Mouse (Mus musculus) stomach, postnatal 0 days (tissue): ENCODE results near the gene Olfr709-ps1. TPM values are rescaled to one million over a fixed set of nuclear protein-coding genes. Genes with fewer than 3 reads are reported as not detected.
"Not testable (repeated sequence)": the region's sequence is repeated elsewhere in the genome, so short reads cannot be mapped to it uniquely, and the experiment has no call there.

ENCODE experiments used
- ATAC-seq: fragments of 200-750 bp; cut with Nextera tagmentation; 2 replicates; pipeline ENCODE4 v1.8.0; 2017; ENCODE audit not compliant: low FRiP score, low TSS enrichment
- DNase-seq: peaks from one replicate; pipeline ENCODE4 v3.0.0-alpha.2; 2016; ENCODE audit warnings: low spot score
- H3K27ac ChIP-seq: fragments of 300-500 bp; sonication (generic); replicated peaks from 2 replicates; pipeline ENCODE4 v1.5.1; 2014; ENCODE audit warnings: mild to moderate bottlenecking, control low read depth
- H3K27me3 ChIP-seq: fragments of 300-500 bp; sonication (generic); 2 replicates; pipeline ENCODE4 v1.6.1; 2014; ENCODE audit warnings: low read length; ENCODE audit not compliant: control insufficient read depth, insufficient read depth
- H3K36me3 ChIP-seq: fragments of 300-500 bp; sonication (generic); 2 replicates; pipeline ENCODE4 v1.6.1; 2014; ENCODE audit warnings: low read length, mixed read lengths; ENCODE audit not compliant: control insufficient read depth, insufficient read depth
- H3K4me1 ChIP-seq: fragments of 300-500 bp; sonication (generic); replicated peaks from 2 replicates; pipeline ENCODE4 v1.6.1; 2014; ENCODE audit warnings: antibody characterized with exemption; ENCODE audit not compliant: control insufficient read depth, insufficient read depth
- H3K4me2 ChIP-seq: fragments of 300-500 bp; sonication (generic); replicated peaks from 2 replicates; pipeline ENCODE4 v1.6.1; 2014; ENCODE audit warnings: low read depth, mild to moderate bottlenecking, control low read depth, moderate library complexity
- H3K4me3 ChIP-seq: fragments of 300-500 bp; sonication (generic); 2 replicates; pipeline ENCODE4 v1.5.1; 2014; ENCODE audit warnings: low read depth, low read length, control low read depth
- H3K9ac ChIP-seq: fragments of 300-500 bp; sonication (generic); 2 replicates; pipeline ENCODE4 v1.6.1; 2014; ENCODE audit warnings: mild to moderate bottlenecking, low read length, control low read depth, mixed read lengths
- H3K9me3 ChIP-seq: fragments of 300-500 bp; sonication (generic); 2 replicates; pipeline ENCODE4 v1.6.1; 2016; ENCODE audit warnings: low read length; ENCODE audit not compliant: control insufficient read depth
- CTCF ChIP-seq: IDR thresholded peaks from 2 replicates; pipeline ENCODE4 v1.5.1; 2016; ENCODE audit warnings: antibody characterized with exemption, low read depth, mild to moderate bottlenecking, moderate library complexity
- EP300 ChIP-seq: optimal IDR thresholded peaks from 2 replicates; pipeline ENCODE3; 2016; ENCODE audit warnings: antibody characterized with exemption
- WGBS: fragments of 180-500 bp; shearing (Covaris S2); extraction: QIAGEN DNeasy Blood & Tissue Kit; methylation state at CpG from one replicate; pipeline ENCODE4 v1.1.7; 2014; 5-methylcytosine and 5-hydroxymethylcytosine counted together
- polyA plus RNA-seq: library from polyadenylated mRNA; unstranded; fragments of >200 nt; fragmentation: Nextera tagmentation; extraction: Ambion mirVana; gene quantifications from 2 replicates; pipeline ENCODE4 v1.2.1, GENCODE M21; 2015

Gene Olfr709-ps1
- polyA plus RNA-seq, 1 experiment from 2014 or later, result not detected

GRCm38 (mm10) chr7:106907676-106908075 is 24.3 kb downstream of the Olfr709-ps1 start, which contains the start of gene Olfr1532-ps1:
Gene Olfr1532-ps1 (plus strand): TSS chr7:106908001.
- ATAC-seq (no peak), DNase-seq (no peak)
- H3K4me1 ChIP-seq, result no peaks in the 10 kb centered on the region
- 61% methylated on average over 2 of the region's 2 CpGs for WGBS
- no peak within 1 kb of the TSS for H3K4me3 ChIP-seq
- TF ChIP-seq CTCF (no peak), EP300 (no peak)
- no peaks in the 10 kb centered on the region for H3K27me3 ChIP-seq
- no peak within 1 kb of the TSS for H3K9ac ChIP-seq
- H3K36me3 ChIP-seq, result no peaks in the 10 kb centered on the region
- no peaks in the 10 kb centered on the region for H3K9me3 ChIP-seq
- H3K4me2 ChIP-seq, result no peak within 1 kb of the TSS
- no peak within 1 kb of the TSS for H3K27ac ChIP-seq

DNA sequence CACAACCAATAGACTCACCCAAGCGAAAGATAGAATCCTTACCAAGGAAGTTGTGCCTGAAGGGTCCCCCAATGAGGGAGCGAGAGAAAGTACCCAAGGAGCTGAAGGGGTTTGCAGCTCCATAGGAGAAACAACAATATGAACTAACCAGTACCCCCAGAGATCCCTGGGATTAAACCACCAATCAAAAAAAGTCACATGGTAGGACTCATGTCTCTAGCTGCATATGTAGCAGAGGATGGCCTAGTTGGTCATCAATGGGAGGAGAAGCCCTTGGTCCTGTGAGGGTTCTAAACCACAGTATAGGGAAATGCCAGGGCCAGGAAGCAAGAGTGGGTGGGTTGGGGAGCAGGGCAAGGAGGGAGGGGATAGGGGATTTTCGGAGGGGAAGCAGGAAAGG is 30.9 kb downstream of the Olfr709-ps1 start, which contains the start of gene Olfr707:
Gene Olfr707 (minus strand): TSS at position 101 of the 400 bp plus-strand sequence.
- not testable (repeated sequence) for H3K9me3 ChIP-seq, H3K4me2 ChIP-seq, H3K27ac ChIP-seq, H3K36me3 ChIP-seq, DNase-seq, H3K4me1 ChIP-seq, H3K9ac ChIP-seq, H3K27me3 ChIP-seq, ATAC-seq, H3K4me3 ChIP-seq
- WGBS, result 87% methylated on average over 3 of the region's 3 CpGs

DNA sequence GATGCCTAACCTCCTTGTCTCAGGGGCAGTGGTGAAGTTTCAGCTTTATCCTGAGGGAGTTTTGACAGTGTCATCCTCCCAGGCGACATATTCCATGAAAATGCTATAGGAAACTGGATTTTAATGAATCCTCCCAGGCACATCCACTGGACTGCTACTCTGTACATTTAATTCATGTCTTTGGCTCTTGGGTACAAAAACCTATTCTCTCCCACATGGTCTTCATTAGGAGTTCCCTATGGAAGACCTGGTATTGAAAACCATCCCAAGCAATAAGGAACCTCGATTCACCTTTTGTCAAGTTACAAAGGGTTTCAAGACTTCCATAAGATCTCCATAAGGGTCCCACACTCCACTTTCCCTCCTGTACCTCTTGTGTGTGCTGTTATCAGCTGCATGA is 44.0 kb downstream of the Olfr709-ps1 start, which contains the start of gene Olfr706:
Gene Olfr706 (minus strand): TSS at position 101 of the 400 bp plus-strand sequence.
- Histone ChIP-seq H3K27me3 (no peaks in the 10 kb centered on the region), H3K27ac (no peak within 1 kb of the TSS), H3K36me3 (no peaks in the 10 kb centered on the region), H3K4me1 (no peaks in the 10 kb centered on the region), H3K9ac (no peak within 1 kb of the TSS), H3K4me2 (no peak within 1 kb of the TSS), H3K4me3 (no peak within 1 kb of the TSS), H3K9me3 (no peaks in the 10 kb centered on the region)
- no peak for ATAC-seq
- 85% methylated on average over 2 of the region's 2 CpGs for WGBS
- no peak for DNase-seq
- TF ChIP-seq CTCF (no peak), EP300 (no peak)

- Histone ChIP-seq H3K4me1 (no peaks in the 10 kb centered on the region), H3K4me2 (no peak within 1 kb of the TSS), H3K4me3 (no peak within 1 kb of the TSS), H3K9me3 (no peaks in the 10 kb centered on the region), H3K27ac (no peak within 1 kb of the TSS), H3K27me3 (no peaks in the 10 kb centered on the region), H3K9ac (no peak within 1 kb of the TSS), H3K36me3 (no peaks in the 10 kb centered on the region)
- DNase-seq, result no peak
- ATAC-seq, result no peak
- WGBS, result 82% methylated on average over 3 of the region's 3 CpGs
- TF ChIP-seq CTCF, result no peak
- TF ChIP-seq EP300, result no peak
Observed at GRCm38 (mm10) chr7:106876791-106877190, 55.2 kb downstream of the Olfr709-ps1 start, which contains the start of gene Olfr705. Gene Olfr705 (minus strand): TSS chr7:106876891.

Other genes starting within 250 kb of the Olfr709-ps1 start
- gene Olfr694, start 240.4 kb downstream of the Olfr709-ps1 start, polyA plus RNA-seq, result not detected in 2 replicates
- not detected in 2 replicates for gene Olfr695, start 215.8 kb downstream of the Olfr709-ps1 start, polyA plus RNA-seq
- not detected in 2 replicates for gene Olfr697, start 189.8 kb downstream of the Olfr709-ps1 start, polyA plus RNA-seq
- not detected in 2 replicates for gene Olfr698, start 176.8 kb downstream of the Olfr709-ps1 start, polyA plus RNA-seq
- not detected in 2 replicates for gene Olfr699, start 139.0 kb downstream of the Olfr709-ps1 start, polyA plus RNA-seq
- not detected in 2 replicates for gene Olfr700, start 123.4 kb downstream of the Olfr709-ps1 start, polyA plus RNA-seq
- not detected in 2 replicates for gene Olfr701, start 118.1 kb downstream of the Olfr709-ps1 start, polyA plus RNA-seq
- not detected in 2 replicates for gene Olfr702, start 98.3 kb downstream of the Olfr709-ps1 start, polyA plus RNA-seq
- gene Olfr703, start 88.9 kb downstream of the Olfr709-ps1 start, polyA plus RNA-seq, result not detected in 2 replicates
- not detected in 2 replicates for gene Olfr704, start 69.0 kb downstream of the Olfr709-ps1 start, polyA plus RNA-seq
- gene Olfr705, start 55.3 kb downstream of the Olfr709-ps1 start, polyA plus RNA-seq, result not detected in 2 replicates
- gene Olfr706, start 44.1 kb downstream of the Olfr709-ps1 start, polyA plus RNA-seq, result not detected in 2 replicates
- not detected in 2 replicates for gene Olfr707, start 31.0 kb downstream of the Olfr709-ps1 start, polyA plus RNA-seq
- not detected in 2 replicates for gene Olfr1532-ps1, start 24.2 kb downstream of the Olfr709-ps1 start, polyA plus RNA-seq
- gene Olfr710, start 16.1 kb upstream of the Olfr709-ps1 start, polyA plus RNA-seq, result 0.07 TPM in 1 of 2 replicates, not detected in the other
- gene Olfr6, start 31.7 kb upstream of the Olfr709-ps1 start, polyA plus RNA-seq, result not detected in 2 replicates
- gene Olfr711, start 43.2 kb upstream of the Olfr709-ps1 start, polyA plus RNA-seq, result not detected in 2 replicates
- not detected in 2 replicates for gene Olfr2, start 73.9 kb upstream of the Olfr709-ps1 start, polyA plus RNA-seq
- gene Olfr713, start 99.0 kb upstream of the Olfr709-ps1 start, polyA plus RNA-seq, result not detected in 2 replicates
- not detected in 2 replicates for gene Olfr714, start 138.8 kb upstream of the Olfr709-ps1 start, polyA plus RNA-seq
- not detected in 2 replicates for gene Olfr17, start 161.0 kb upstream of the Olfr709-ps1 start, polyA plus RNA-seq
- gene Olfr715b, start 178.2 kb upstream of the Olfr709-ps1 start, polyA plus RNA-seq, result not detected in 2 replicates
- gene Olfr715, start 198.9 kb upstream of the Olfr709-ps1 start, polyA plus RNA-seq, result 0.02 TPM in 1 of 2 replicates, not detected in the other
- gene Olfr716, start 206.1 kb upstream of the Olfr709-ps1 start, polyA plus RNA-seq, result not detected in 2 replicates
- gene Nlrp14, start 234.8 kb upstream of the Olfr709-ps1 start, polyA plus RNA-seq, result not detected in 2 replicates